In genomic region chr17:47343121-47343520, GRCm38 (mm10) we compare ENCODE assay signal across 25 mouse cellular contexts. TPM values are rescaled to one million over a fixed set of nuclear protein-coding genes. Genes with fewer than 3 reads are reported as not detected.
A peak's percentile ranks its signal among the peaks of the same experiment; 100 is the strongest.
DNase-seq lines count a peak whose midpoint lies in the region; ATAC-seq and TF ChIP-seq lines count a peak whose summit lies in the region.
"Had no signal": no experiment of that assay in that cellular context is flagged by ENCODE, and none has a peak within 500 bp of the region (broad histone marks: within the 10 kb centered on the region; RNA-seq: fewer than 3 reads in every experiment).

No protein-coding gene starts in this region.

- no peaks in the 10 kb centered on the region for H3K27me3 ChIP-seq in lung, postnatal 0 days (replicated peaks; ENCODE audit: insufficient read depth, low read length)
- H3K27me3 ChIP-seq in heart, adult 2 months (ENCODE audit: control insufficient read depth, insufficient read depth, low read length): no peaks in the 10 kb centered on the region
- H3K27me3 ChIP-seq: embryonic facial prominence, embryonic 12.5 days; embryonic facial prominence, embryonic 15.5 days; hindbrain, embryonic 13.5 days had no signal

- peaks cover 25% of the 10 kb centered on the region for H3K36me3 ChIP-seq in lung, postnatal 0 days (ENCODE audit: insufficient read depth, low read length)
- H3K36me3 ChIP-seq in heart, adult 2 months (ENCODE audit: control insufficient read depth, insufficient read depth, low read length): no peaks in the 10 kb centered on the region
- H3K36me3 ChIP-seq: G1E had no signal

- no peaks in the 10 kb centered on the region for H3K4me1 ChIP-seq in lung, postnatal 0 days (ENCODE audit: insufficient read depth, low read depth, low read length)
- H3K4me1 ChIP-seq in heart, adult 2 months (ENCODE audit: control insufficient read depth, insufficient read depth, low read length): no peaks in the 10 kb centered on the region
- H3K4me1 ChIP-seq: embryonic facial prominence, embryonic 12.5 days; embryonic facial prominence, embryonic 15.5 days; hindbrain, embryonic 10.5 days; hindbrain, embryonic 13.5 days had no signal

- no peak overlapping the region for H3K4me3 ChIP-seq in layer of hippocampus, adult 2 months
- H3K4me3 ChIP-seq in lung, postnatal 0 days (ENCODE audit: low read depth, low read length): no peak overlapping the region
- H3K4me3 ChIP-seq in heart, adult 2 months: no peak overlapping the region
- H3K4me3 ChIP-seq: embryonic facial prominence, embryonic 12.5 days; embryonic facial prominence, embryonic 15.5 days; gastrocnemius, adult 2 months; hindbrain, embryonic 10.5 days; hindbrain, embryonic 13.5 days had no signal

- TF ChIP-seq CTCF in layer of hippocampus, adult 2 months (conservative IDR thresholded peaks at IDR 0.05): peak; percentile 28; the same call in 1 of the 2 replicates
- TF ChIP-seq CTCF in lung, postnatal 0 days (IDR thresholded peaks at IDR 0.05): peak; percentile 23; the same call in 1 of the 2 replicates
- TF ChIP-seq CTCF in heart, adult 2 months (IDR thresholded peaks at IDR 0.05): no peak

- DNase-seq in heart, adult 11 months: peak; percentile 13
- no peak for DNase-seq in heart, postnatal 36 days
- no peak for DNase-seq in layer of hippocampus, adult 2 months (ENCODE audit: low spot score in 2 of 2)
- DNase-seq in layer of hippocampus, adult 8-10 months (ENCODE audit: low spot score in 2 of 2): no peak
- DNase-seq in lung, postnatal 0 days (ENCODE audit: low spot score): no peak
- no peak for DNase-seq in lung, postnatal 14 days
- no peak for DNase-seq in heart, adult 2 months
- DNase-seq: adrenal gland, adult 2 months; adrenal gland, postnatal 14 days; cerebellum, adult 11 months; cerebellum, adult 2 months; cerebellum, adult 9-11 months; cerebellum, postnatal 25 days; forebrain, postnatal 0 days; gastrocnemius, adult 2 months; gastrocnemius, postnatal 25 days had no signal

- no peak for ATAC-seq in lung, postnatal 0 days
- ATAC-seq in megakaryocyte-erythroid progenitor cell, adult 5-6 weeks (replicated peaks; ENCODE audit: low FRiP score, low TSS enrichment, poor library complexity, severe bottlenecking): no peak
- ATAC-seq: forebrain, embryonic 14.5 days; forebrain, postnatal 0 days had no signal

- no peak for TF ChIP-seq EP300 in lung, postnatal 0 days (IDR thresholded peaks at IDR 0.05)
- no peak for TF ChIP-seq EP300 in heart, adult 2 months (IDR thresholded peaks at IDR 0.05; ENCODE audit: insufficient read depth, low read depth, low read length)

- no peak overlapping the region for H3K4me2 ChIP-seq in lung, postnatal 0 days (replicated peaks; ENCODE audit: low read depth, low read length)
- H3K4me2 ChIP-seq: embryonic facial prominence, embryonic 12.5 days; embryonic facial prominence, embryonic 15.5 days; heart, embryonic 11.5 days; hindbrain, embryonic 13.5 days had no signal

- no peaks in the 10 kb centered on the region for H3K79me2 ChIP-seq in heart, adult 2 months (replicated peaks; ENCODE audit: control insufficient read depth, insufficient read depth, low read length)

- 85% methylated on average over 2 of the region's 2 CpGs for WGBS in lung, postnatal 0 days
- 89% methylated on average over 2 of the region's 2 CpGs for WGBS in heart, adult 2 months

- no peaks in the 10 kb centered on the region for H3K9me3 ChIP-seq in lung, postnatal 0 days (ENCODE audit: low read length)

- H3K9ac ChIP-seq in lung, postnatal 0 days (replicated peaks; ENCODE audit: low read depth): no peak overlapping the region
- no peak overlapping the region for H3K9ac ChIP-seq in heart, adult 2 months (ENCODE audit: low read depth, low read length)
- H3K9ac ChIP-seq: embryonic facial prominence, embryonic 12.5 days; embryonic facial prominence, embryonic 15.5 days; forebrain, postnatal 0 days; hindbrain, embryonic 13.5 days had no signal

- intact Hi-C loops in heart, postnatal 36 days (cut with DNase I): no loop called here
- intact Hi-C loops in heart, adult 2 months (cut with DNase I): no loop called here

- no peak overlapping the region for H3K27ac ChIP-seq in layer of hippocampus, adult 2 months
- no peak overlapping the region for H3K27ac ChIP-seq in lung, postnatal 0 days (ENCODE audit: low read length)
- H3K27ac ChIP-seq in heart, adult 2 months: no peak overlapping the region
- H3K27ac ChIP-seq: embryonic facial prominence, embryonic 12.5 days; embryonic facial prominence, embryonic 15.5 days; gastrocnemius, adult 2 months; hindbrain, embryonic 10.5 days; hindbrain, embryonic 13.5 days had no signal

- no peak for TF ChIP-seq POLR2A in heart, adult 2 months (IDR thresholded peaks at IDR 0.05; ENCODE audit: insufficient read depth, low read depth, low read length)

RNA-seq across cellular contexts. Expression of gene Mrps10, which starts 25.6 kb away (rescaled TPM):
- total RNA-seq in heart, postnatal 36 days (2021): 10 to 100 TPM; 19.9 to 23.9 TPM
- total RNA-seq in layer of hippocampus, adult 2 months (2021): 10 to 100 TPM; 28.3 to 30.1 TPM
- 10 to 100 TPM; 32.8 to 35.3 (median 33.8) TPM for total RNA-seq in layer of hippocampus, adult 8-10 months (2022)
- 43.2 and 47.5 TPM in 2 replicates for polyA plus RNA-seq in lung, postnatal 0 days (2015; fragmentation: Nextera tagmentation; extraction: Ambion mirVana)
- total RNA-seq in megakaryocyte-erythroid progenitor cell, adult 5-6 weeks (2014; fragmentation: Nextera tagmentation): 62.0 and 75.8 TPM in 2 replicates
- 61.6 and 90.5 TPM in 2 replicates for total RNA-seq in megakaryocyte-erythroid progenitor cell, adult 5-6 weeks (2017)
- total RNA-seq in heart, adult 2 months (2021): 10 to 100 TPM; 18.2 to 22.5 TPM
- polyA plus RNA-seq in heart, adult 2 months (2012; rRNA removed): 19.9 and 25.9 TPM in 2 replicates

RNA-seq across cellular contexts. Expression of gene Guca1b, which starts 42.1 kb away (rescaled TPM):
- under 1 TPM; 0.25 to 0.33 TPM for total RNA-seq in heart, postnatal 36 days (2021)
- total RNA-seq in layer of hippocampus, adult 2 months (2021): 1 to 10 TPM; 1.7 to 2.2 TPM
- total RNA-seq in layer of hippocampus, adult 8-10 months (2022): 1 to 10 TPM; 1.0 to 3.3 (median 1.5) TPM
- polyA plus RNA-seq in lung, postnatal 0 days (2015; fragmentation: Nextera tagmentation; extraction: Ambion mirVana): 0.23 and 0.43 TPM in 2 replicates
- total RNA-seq in megakaryocyte-erythroid progenitor cell, adult 5-6 weeks (2014; fragmentation: Nextera tagmentation): 0.54 and 2.8 TPM in 2 replicates
- 0.15 and 3.8 TPM in 2 replicates for total RNA-seq in megakaryocyte-erythroid progenitor cell, adult 5-6 weeks (2017)
- total RNA-seq in heart, adult 2 months (2021): under 1 TPM; 0.23 to 0.43 TPM
- polyA plus RNA-seq in heart, adult 2 months (2012; rRNA removed): 0.86 and 1.1 TPM in 2 replicates
- total RNA-seq: common myeloid progenitor, adult 5-6 weeks; G1E had no signal
- polyA plus RNA-seq: G1E had no signal

RNA-seq across cellular contexts. Expression of gene Guca1a, which starts 57.3 kb away (rescaled TPM):
- not detected for total RNA-seq in heart, postnatal 36 days (2021)
- total RNA-seq in layer of hippocampus, adult 2 months (2021): under 1 TPM; 0.44 to 0.71 TPM
- 1 to 10 TPM in 1 of 4 experiments, under 1 TPM in 2, not detected in 1; 0.37 to 1.2 (median 0.80) TPM for total RNA-seq in layer of hippocampus, adult 8-10 months (2022)
- polyA plus RNA-seq in lung, postnatal 0 days (2015; fragmentation: Nextera tagmentation; extraction: Ambion mirVana): 1.9 and 2.0 TPM in 2 replicates
- not detected in 2 replicates for total RNA-seq in megakaryocyte-erythroid progenitor cell, adult 5-6 weeks (2014; fragmentation: Nextera tagmentation)
- total RNA-seq in megakaryocyte-erythroid progenitor cell, adult 5-6 weeks (2017): not detected in 2 replicates
- total RNA-seq in heart, adult 2 months (2021): under 1 TPM; 0.34 to 0.39 TPM
- 0.55 and 0.61 TPM in 2 replicates for polyA plus RNA-seq in heart, adult 2 months (2012; rRNA removed)
- total RNA-seq: forebrain, postnatal 0 days; G1E; gastrocnemius, adult 2 months had no signal
